Mouse (Mus musculus) limb, embryonic 14.5 days (tissue): ENCODE data around the gene Gchfr. TPM values are rescaled to one million over a fixed set of nuclear protein-coding genes. Genes with fewer than 3 reads are reported as not detected.

Experiments used
- ATAC-seq: fragments of 200-750 bp; cut with Nextera tagmentation; 2 replicates; pipeline ENCODE4 v1.8.0; 2017; ENCODE audit warnings: low read depth, moderate number of reproducible peaks, moderate TSS enrichment; ENCODE audit not compliant: low FRiP score
- DNase-seq: peaks from one replicate; pipeline ENCODE4 v3.0.0-alpha.2; 2015; ENCODE audit warnings: low spot score
- H3K27ac ChIP-seq: fragments of 300-500 bp; sonication (generic); replicated peaks from 2 replicates; pipeline ENCODE4 v1.5.1; 2014; ENCODE audit warnings: low read depth, mild to moderate bottlenecking, low read length, moderate library complexity, mixed read lengths
- H3K27me3 ChIP-seq: fragments of 300-500 bp; sonication (generic); 2 replicates; pipeline ENCODE4 v1.6.1; 2014; ENCODE audit warnings: low read length, mixed read lengths; ENCODE audit not compliant: control insufficient read depth, insufficient read depth
- H3K36me3 ChIP-seq: fragments of 300-500 bp; sonication (generic); 2 replicates; pipeline ENCODE4 v1.6.1; 2014; ENCODE audit warnings: mild to moderate bottlenecking, low read length, moderate library complexity, mixed read lengths; ENCODE audit not compliant: control insufficient read depth, insufficient read depth
- H3K4me1 ChIP-seq: fragments of 300-500 bp; sonication (generic); 2 replicates; pipeline ENCODE4 v1.6.1; 2014; ENCODE audit warnings: antibody characterized with exemption, low read length, mixed read lengths; ENCODE audit not compliant: control insufficient read depth, insufficient read depth
- H3K4me2 ChIP-seq: fragments of 300-500 bp; sonication (generic); replicated peaks from 2 replicates; pipeline ENCODE4 v1.6.1; 2014; ENCODE audit warnings: low read depth, mild to moderate bottlenecking, low read length, moderate library complexity; ENCODE audit not compliant: severe bottlenecking
- H3K4me3 ChIP-seq: fragments of 300-500 bp; sonication (generic); replicated peaks from 2 replicates; pipeline ENCODE4 v1.5.1; 2014; ENCODE audit warnings: low read length
- H3K9ac ChIP-seq: fragments of 300-500 bp; sonication (generic); 2 replicates; pipeline ENCODE4 v1.6.1; 2014; ENCODE audit warnings: mild to moderate bottlenecking, low read depth, low read length, moderate library complexity; ENCODE audit not compliant: severe bottlenecking
- H3K9me3 ChIP-seq: fragments of 300-500 bp; sonication (generic); 2 replicates; pipeline ENCODE4 v1.6.1; 2016; ENCODE audit warnings: low read length; ENCODE audit not compliant: control insufficient read depth
- POLR2A ChIP-seq: fragments of 200-500 bp; IDR thresholded peaks from 2 replicates; pipeline ENCODE4 v1.8.0; 2012; ENCODE audit warnings: inconsistent platforms, mild to moderate bottlenecking, moderate library complexity, borderline replicate concordance; ENCODE audit not compliant: insufficient read depth, insufficient read length; ENCODE audit errors: extremely low read depth
- WGBS: fragments of 180-500 bp; shearing (Covaris S2); extraction: QIAGEN DNeasy Blood & Tissue Kit; methylation state at CpG from one replicate; pipeline ENCODE4 v1.1.7; 2014; 5-methylcytosine and 5-hydroxymethylcytosine counted together
- polyA plus RNA-seq, 2 experiments: library from polyadenylated mRNA; depleted of rRNA in 1 of 2; stranded (reverse) in 1 of 2; unstranded in 1 of 2; fragments of >200 nt; fragmentation: Nextera tagmentation in 1 of 2; extraction: Ambion mirVana in 1 of 2; gene quantifications; 2 replicates each; pipeline versions ENCODE4 v1.2.1 to v1.2.3; 2012 to 2014

Gene Gchfr
- polyA plus RNA-seq, 2 experiments = 5.6 to 20.9 TPM

- WGBS = 78% methylated on average over 4 of the region's 4 CpGs
- H3K9me3 ChIP-seq = no peaks in the 10 kb centered on the region
- no peaks in the 10 kb centered on the region for H3K36me3 ChIP-seq
- no peak overlapping the region for H3K4me2 ChIP-seq
- no peak overlapping the region for H3K27ac ChIP-seq
- TF ChIP-seq POLR2A = no peak
- 0 out of 2 replicates have a peak, but pooled peaks cover 1% of the 10 kb centered on the region for H3K4me1 ChIP-seq
- ATAC-seq (no peak), DNase-seq (no peak)
- no peak overlapping the region for H3K9ac ChIP-seq
- no peak overlapping the region for H3K4me3 ChIP-seq
- H3K27me3 ChIP-seq = no peaks in the 10 kb centered on the region
Observed at GRCm38 (mm10) chr2:119203871-119204460, 36.4 kb downstream of the Gchfr start.

GRCm38 (mm10) chr2:119207961-119208343 lies 40.4 kb downstream of the Gchfr start:
- peak overlapping the region; percentile 88 for H3K27ac ChIP-seq
- H3K9me3 ChIP-seq = no peaks in the 10 kb centered on the region
- no peaks in the 10 kb centered on the region for H3K27me3 ChIP-seq
- H3K4me2 ChIP-seq = peak overlapping the region; percentile 60
- no peak for TF ChIP-seq POLR2A
- DNase-seq (no peak), ATAC-seq (no peak)
- peak overlapping the region; percentile 74 for H3K4me3 ChIP-seq
- peaks cover 4% of the 10 kb centered on the region; the same call in 1 of the 2 replicates for H3K4me1 ChIP-seq
- 23% methylated on average over 6 of the region's 6 CpGs for WGBS
- H3K36me3 ChIP-seq = peaks cover 26% of the 10 kb centered on the region
- H3K9ac ChIP-seq = peak overlapping the region; percentile 74

- under 1% methylated on average over 45 of the region's 51 CpGs for WGBS
- DNase-seq = peak; percentile 98
- peaks cover 32% of the 10 kb centered on the region for H3K36me3 ChIP-seq
Observed at GRCm38 (mm10) chr2:119208344-119209175, 41.0 kb downstream of the Gchfr start, which contains the start of the genes Zfyve19 and Dnajc17. Gene Zfyve19, plus strand, starts transcription at chr2:119208617. Gene Dnajc17, minus strand, starts transcription at chr2:119208795.

GRCm38 (mm10) chr2:119209176-119209507 lies 41.6 kb downstream of the Gchfr start:
- no peak for TF ChIP-seq POLR2A
- peaks cover 34% of the 10 kb centered on the region for H3K36me3 ChIP-seq
- no peaks in the 10 kb centered on the region for H3K27me3 ChIP-seq
- no peak for DNase-seq
- peak overlapping the region; percentile 74 for H3K4me3 ChIP-seq
- H3K4me2 ChIP-seq = peak overlapping the region; percentile 60
- H3K9ac ChIP-seq = peak overlapping the region; percentile 74
- no peak for ATAC-seq
- 1% methylated on average over 13 of the region's 13 CpGs for WGBS
- H3K27ac ChIP-seq = peak overlapping the region; percentile 52; the same call in 1 of the 2 replicates
- H3K9me3 ChIP-seq = no peaks in the 10 kb centered on the region
- peaks cover 4% of the 10 kb centered on the region; the same call in 1 of the 2 replicates for H3K4me1 ChIP-seq

More at GRCm38 (mm10) chr2:119208344-119209175, 41.0 kb downstream of the Gchfr start, which contains the start of the genes Zfyve19 and Dnajc17:
- peak; percentile 52; the same call in 1 of the 2 replicates for TF ChIP-seq POLR2A
- peak within 1 kb of the TSS; percentile 88 for H3K27ac ChIP-seq
- H3K4me3 ChIP-seq = peak within 1 kb of the TSS; percentile 74
- ATAC-seq = peak; percentile 98
- peak within 1 kb of the TSS; percentile 60 for H3K4me2 ChIP-seq
- H3K27me3 ChIP-seq = no peaks in the 10 kb centered on the region
- H3K4me1 ChIP-seq = peaks cover 4% of the 10 kb centered on the region; the same call in 1 of the 2 replicates
- H3K9me3 ChIP-seq = no peaks in the 10 kb centered on the region
- H3K9ac ChIP-seq = peak within 1 kb of the TSS; percentile 74

Other genes with a start within 250 kb of the Gchfr start
- 59.5 and 73.9 TPM in 2 replicates for gene Chst14, start 241.3 kb upstream of the Gchfr start, polyA plus RNA-seq (2012; rRNA removed)
- gene Chst14, start 241.3 kb upstream of the Gchfr start, polyA plus RNA-seq (2014; fragmentation: Nextera tagmentation; extraction: Ambion mirVana) = 56.6 and 65.3 TPM in 2 replicates
- gene Ccdc32, start 138.4 kb upstream of the Gchfr start, polyA plus RNA-seq (2012; rRNA removed) = 13.5 and 14.6 TPM in 2 replicates
- 21.5 and 23.5 TPM in 2 replicates for gene Ccdc32, start 138.4 kb upstream of the Gchfr start, polyA plus RNA-seq (2014; fragmentation: Nextera tagmentation; extraction: Ambion mirVana)
- gene Rpusd2, start 133.0 kb upstream of the Gchfr start, polyA plus RNA-seq (2012; rRNA removed) = 6.0 and 6.2 TPM in 2 replicates
- 3.6 and 3.8 TPM in 2 replicates for gene Rpusd2, start 133.0 kb upstream of the Gchfr start, polyA plus RNA-seq (2014; fragmentation: Nextera tagmentation; extraction: Ambion mirVana)
- gene Knl1, start 120.7 kb upstream of the Gchfr start, polyA plus RNA-seq (2012; rRNA removed) = 3.6 and 5.5 TPM in 2 replicates
- 34.5 and 37.1 TPM in 2 replicates for gene Knl1, start 120.7 kb upstream of the Gchfr start, polyA plus RNA-seq (2014; fragmentation: Nextera tagmentation; extraction: Ambion mirVana)
- gene Rad51, start 55.0 kb upstream of the Gchfr start, polyA plus RNA-seq (2012; rRNA removed) = 37.6 and 38.6 TPM in 2 replicates
- gene Rad51, start 55.0 kb upstream of the Gchfr start, polyA plus RNA-seq (2014; fragmentation: Nextera tagmentation; extraction: Ambion mirVana) = 41.5 and 44.7 TPM in 2 replicates
- 25.4 and 27.4 TPM in 2 replicates for gene Rmdn3, start 10.7 kb upstream of the Gchfr start, polyA plus RNA-seq (2012; rRNA removed)
- gene Rmdn3, start 10.7 kb upstream of the Gchfr start, polyA plus RNA-seq (2014; fragmentation: Nextera tagmentation; extraction: Ambion mirVana) = 38.9 and 40.7 TPM in 2 replicates
- gene Gm14137, start 6.7 kb downstream of the Gchfr start, polyA plus RNA-seq (2012; rRNA removed) = 0.05 and 0.15 TPM in 2 replicates
- gene Gm14137, start 6.7 kb downstream of the Gchfr start, polyA plus RNA-seq (2014; fragmentation: Nextera tagmentation; extraction: Ambion mirVana) = 0.57 and 0.69 TPM in 2 replicates
- gene Zfyve19, start 40.8 kb downstream of the Gchfr start, polyA plus RNA-seq (2012; rRNA removed) = 88.0 and 97.9 TPM in 2 replicates
- 46.3 and 52.1 TPM in 2 replicates for gene Zfyve19, start 40.8 kb downstream of the Gchfr start, polyA plus RNA-seq (2014; fragmentation: Nextera tagmentation; extraction: Ambion mirVana)
- gene Dnajc17, start 41.0 kb downstream of the Gchfr start, polyA plus RNA-seq (2012; rRNA removed) = 18.1 and 33.1 TPM in 2 replicates
- 18.0 and 20.5 TPM in 2 replicates for gene Dnajc17, start 41.0 kb downstream of the Gchfr start, polyA plus RNA-seq (2014; fragmentation: Nextera tagmentation; extraction: Ambion mirVana)
- not detected in 2 replicates for gene Ppp1r14d, start 62.1 kb downstream of the Gchfr start, polyA plus RNA-seq (2012; rRNA removed)
- not detected in 2 replicates for gene Ppp1r14d, start 62.1 kb downstream of the Gchfr start, polyA plus RNA-seq (2014; fragmentation: Nextera tagmentation; extraction: Ambion mirVana)
- 9.2 and 11.6 TPM in 2 replicates for gene Spint1, start 69.6 kb downstream of the Gchfr start, polyA plus RNA-seq (2012; rRNA removed)
- 18.2 and 19.5 TPM in 2 replicates for gene Spint1, start 69.6 kb downstream of the Gchfr start, polyA plus RNA-seq (2014; fragmentation: Nextera tagmentation; extraction: Ambion mirVana)
- gene Rhov, start 103.5 kb downstream of the Gchfr start, polyA plus RNA-seq (2012; rRNA removed) = 4.5 and 6.8 TPM in 2 replicates
- gene Rhov, start 103.5 kb downstream of the Gchfr start, polyA plus RNA-seq (2014; fragmentation: Nextera tagmentation; extraction: Ambion mirVana) = 14.7 and 15.1 TPM in 2 replicates
- gene Vps18, start 121.0 kb downstream of the Gchfr start, polyA plus RNA-seq (2012; rRNA removed) = 17.0 and 19.2 TPM in 2 replicates
- 14.8 and 16.6 TPM in 2 replicates for gene Vps18, start 121.0 kb downstream of the Gchfr start, polyA plus RNA-seq (2014; fragmentation: Nextera tagmentation; extraction: Ambion mirVana)
- 8.7 and 9.0 TPM in 2 replicates for gene Dll4, start 158.0 kb downstream of the Gchfr start, polyA plus RNA-seq (2012; rRNA removed)
- gene Dll4, start 158.0 kb downstream of the Gchfr start, polyA plus RNA-seq (2014; fragmentation: Nextera tagmentation; extraction: Ambion mirVana) = 5.1 and 6.2 TPM in 2 replicates
- 0.79 and 0.94 TPM in 2 replicates for gene Chac1, start 183.5 kb downstream of the Gchfr start, polyA plus RNA-seq (2012; rRNA removed)
- 0.48 and 0.68 TPM in 2 replicates for gene Chac1, start 183.5 kb downstream of the Gchfr start, polyA plus RNA-seq (2014; fragmentation: Nextera tagmentation; extraction: Ambion mirVana)